Mouse (Mus musculus): ENCODE results near the gene Pnrc1. TPM values are rescaled to one million over a fixed set of nuclear protein-coding genes. Genes with fewer than 3 reads are reported as not detected.
A peak's percentile ranks its signal among the peaks of the same experiment; 100 is the strongest.
"Not testable (repeated sequence)": the region's sequence is repeated elsewhere in the genome, so short reads cannot be mapped to it uniquely, and the experiment has no call there.

Gene Pnrc1
- polyA plus RNA-seq, 1 experiment from 2014 or later = 99.0 TPM

GRCm38 (mm10) chr4:33307146-33307545, 17.2 kb upstream of the Pnrc1 start:
- no peaks in the 10 kb centered on the region for H3K36me3 ChIP-seq (ENCODE audit: control insufficient read depth, insufficient read depth, low read length)
- no peaks in the 10 kb centered on the region for H3K9me3 ChIP-seq (replicated peaks; ENCODE audit: control insufficient read depth, low read length)
- 73% methylated on average over 4 of the region's 4 CpGs for WGBS
- no peak overlapping the region for H3K4me3 ChIP-seq (ENCODE audit: low read depth, low read length)
- DNase-seq (ENCODE audit: low spot score) = no peak
- no peak overlapping the region for H3K4me2 ChIP-seq (ENCODE audit: low read length)
- peaks cover 6% of the 10 kb centered on the region; the same call in 1 of the 2 replicates for H3K4me1 ChIP-seq (ENCODE audit: control insufficient read depth, insufficient read depth, low read length)
- H3K27ac ChIP-seq (ENCODE audit: low read depth, low read length) = no peak overlapping the region
- no peaks in the 10 kb centered on the region for H3K27me3 ChIP-seq (replicated peaks; ENCODE audit: control insufficient read depth, insufficient read depth, low read length)
- ATAC-seq = no peak
- H3K9ac ChIP-seq (ENCODE audit: low read length) = no peak overlapping the region

GRCm38 (mm10) chr4:33303057-33303456, 13.1 kb upstream of the Pnrc1 start:
- Histone ChIP-seq H3K9me3 (replicated peaks; ENCODE audit: control insufficient read depth, low read length) (no peaks in the 10 kb centered on the region), H3K27me3 (replicated peaks; ENCODE audit: control insufficient read depth, insufficient read depth, low read length) (no peaks in the 10 kb centered on the region), H3K4me2 (ENCODE audit: low read length) (no peak overlapping the region), H3K4me1 (ENCODE audit: control insufficient read depth, insufficient read depth, low read length) (no peaks in the 10 kb centered on the region), H3K9ac (ENCODE audit: low read length) (no peak overlapping the region), H3K36me3 (ENCODE audit: control insufficient read depth, insufficient read depth, low read length) (no peaks in the 10 kb centered on the region), H3K4me3 (ENCODE audit: low read depth, low read length) (no peak overlapping the region), H3K27ac (ENCODE audit: low read depth, low read length) (no peak overlapping the region)
- DNase-seq (ENCODE audit: low spot score) (no peak), ATAC-seq (no peak)
- WGBS = 92% methylated on average over 1 of the region's 1 CpGs

GRCm38 (mm10) chr4:33300891-33301665, 11.1 kb upstream of the Pnrc1 start:
- 35% methylated on average over 6 of the region's 6 CpGs for WGBS
- not testable (repeated sequence) for H3K9ac ChIP-seq (ENCODE audit: low read length); H3K36me3 ChIP-seq (ENCODE audit: control insufficient read depth, insufficient read depth, low read length); H3K27me3 ChIP-seq (replicated peaks; ENCODE audit: control insufficient read depth, insufficient read depth, low read length); H3K27ac ChIP-seq (ENCODE audit: low read depth, low read length); H3K4me1 ChIP-seq (ENCODE audit: control insufficient read depth, insufficient read depth, low read length); H3K9me3 ChIP-seq (replicated peaks; ENCODE audit: control insufficient read depth, low read length); ATAC-seq; DNase-seq (ENCODE audit: low spot score); H3K4me3 ChIP-seq (ENCODE audit: low read depth, low read length); H3K4me2 ChIP-seq (ENCODE audit: low read length)

GRCm38 (mm10) chr4:33292409-33293370, 2.7 kb upstream of the Pnrc1 start:
- H3K27ac ChIP-seq (ENCODE audit: low read depth, low read length) = no peak overlapping the region
- H3K9me3 ChIP-seq (replicated peaks; ENCODE audit: control insufficient read depth, low read length) = no peaks in the 10 kb centered on the region
- 24% methylated on average over 16 of the region's 16 CpGs for WGBS
- ATAC-seq (peak; percentile 60; the same call in 1 of the 2 replicates), DNase-seq (ENCODE audit: low spot score) (peak; percentile 89)
- no peak overlapping the region for H3K4me2 ChIP-seq (ENCODE audit: low read length)
- H3K27me3 ChIP-seq (replicated peaks; ENCODE audit: control insufficient read depth, insufficient read depth, low read length) = no peaks in the 10 kb centered on the region
- no peaks in the 10 kb centered on the region for H3K36me3 ChIP-seq (ENCODE audit: control insufficient read depth, insufficient read depth, low read length)
- no peaks in the 10 kb centered on the region for H3K4me1 ChIP-seq (ENCODE audit: control insufficient read depth, insufficient read depth, low read length)
- H3K4me3 ChIP-seq (ENCODE audit: low read depth, low read length) = no peak overlapping the region
- no peak overlapping the region for H3K9ac ChIP-seq (ENCODE audit: low read length)

- no peak overlapping the region for H3K27ac ChIP-seq (ENCODE audit: low read depth, low read length)
- H3K4me3 ChIP-seq (ENCODE audit: low read depth, low read length) = no peak overlapping the region
- H3K4me2 ChIP-seq (ENCODE audit: low read length) = no peak overlapping the region
- no peaks in the 10 kb centered on the region for H3K9me3 ChIP-seq (replicated peaks; ENCODE audit: control insufficient read depth, low read length)
- no peak overlapping the region for H3K9ac ChIP-seq (ENCODE audit: low read length)
- no peaks in the 10 kb centered on the region for H3K27me3 ChIP-seq (replicated peaks; ENCODE audit: control insufficient read depth, insufficient read depth, low read length)
- ATAC-seq = no peak
- 57% methylated on average over 4 of the region's 4 CpGs for WGBS
- H3K36me3 ChIP-seq (ENCODE audit: control insufficient read depth, insufficient read depth, low read length) = no peaks in the 10 kb centered on the region
- DNase-seq (ENCODE audit: low spot score) = no peak
- no peaks in the 10 kb centered on the region for H3K4me1 ChIP-seq (ENCODE audit: control insufficient read depth, insufficient read depth, low read length)
Observed at GRCm38 (mm10) chr4:33290878-33291277, 915 bp upstream of the Pnrc1 start.

- no peaks in the 10 kb centered on the region for H3K4me1 ChIP-seq (ENCODE audit: control insufficient read depth, insufficient read depth, low read length)
- ATAC-seq = no peak
- no peak overlapping the region for H3K9ac ChIP-seq (ENCODE audit: low read length)
- H3K27me3 ChIP-seq (replicated peaks; ENCODE audit: control insufficient read depth, insufficient read depth, low read length) = no peaks in the 10 kb centered on the region
- H3K27ac ChIP-seq (ENCODE audit: low read depth, low read length) = no peak overlapping the region
- WGBS = 90% methylated on average over 12 of the region's 12 CpGs
- H3K4me3 ChIP-seq (ENCODE audit: low read depth, low read length) = no peak overlapping the region
- H3K9me3 ChIP-seq (replicated peaks; ENCODE audit: control insufficient read depth, low read length) = no peaks in the 10 kb centered on the region
- DNase-seq (ENCODE audit: low spot score) = no peak
- no peaks in the 10 kb centered on the region for H3K36me3 ChIP-seq (ENCODE audit: control insufficient read depth, insufficient read depth, low read length)
- no peak overlapping the region for H3K4me2 ChIP-seq (ENCODE audit: low read length)
Observed at GRCm38 (mm10) chr4:33289106-33289650, 785 bp downstream of the Pnrc1 start.

GRCm38 (mm10) chr4:33285448-33285847, 4.5 kb downstream of the Pnrc1 start:
- Histone ChIP-seq H3K4me1 (ENCODE audit: control insufficient read depth, insufficient read depth, low read length) (no peaks in the 10 kb centered on the region), H3K4me3 (ENCODE audit: low read depth, low read length) (no peak overlapping the region), H3K9ac (ENCODE audit: low read length) (no peak overlapping the region), H3K27me3 (replicated peaks; ENCODE audit: control insufficient read depth, insufficient read depth, low read length) (no peaks in the 10 kb centered on the region), H3K36me3 (ENCODE audit: control insufficient read depth, insufficient read depth, low read length) (no peaks in the 10 kb centered on the region), H3K9me3 (replicated peaks; ENCODE audit: control insufficient read depth, low read length) (no peaks in the 10 kb centered on the region), H3K4me2 (ENCODE audit: low read length) (no peak overlapping the region), H3K27ac (ENCODE audit: low read depth, low read length) (no peak overlapping the region)
- DNase-seq (ENCODE audit: low spot score) (no peak), ATAC-seq (no peak)
- 86% methylated on average over 8 of the region's 8 CpGs for WGBS

GRCm38 (mm10) chr4:33284083-33284880, 5.7 kb downstream of the Pnrc1 start:
- no peak overlapping the region for H3K9ac ChIP-seq (ENCODE audit: low read length)
- H3K4me1 ChIP-seq (ENCODE audit: control insufficient read depth, insufficient read depth, low read length) = no peaks in the 10 kb centered on the region
- H3K36me3 ChIP-seq (ENCODE audit: control insufficient read depth, insufficient read depth, low read length) = no peaks in the 10 kb centered on the region
- H3K4me2 ChIP-seq (ENCODE audit: low read length) = no peak overlapping the region
- H3K9me3 ChIP-seq (replicated peaks; ENCODE audit: control insufficient read depth, low read length) = no peaks in the 10 kb centered on the region
- ATAC-seq (no peak), DNase-seq (ENCODE audit: low spot score) (no peak)
- no peak overlapping the region for H3K4me3 ChIP-seq (ENCODE audit: low read depth, low read length)
- H3K27me3 ChIP-seq (replicated peaks; ENCODE audit: control insufficient read depth, insufficient read depth, low read length) = no peaks in the 10 kb centered on the region
- 92% methylated on average over 5 of the region's 5 CpGs for WGBS
- no peak overlapping the region for H3K27ac ChIP-seq (ENCODE audit: low read depth, low read length)

All from forebrain, embryonic 14.5 days (tissue).